Mouse (Mus musculus): ENCODE measurements at regions not wholly inside any gene's neighbourhood (a gene's known extent, or its start where the extent isn't known, plus 50 kb on each side); places are given as distances from the start of the nearest gene placed in this dataset.

- TF ChIP-seq CTCF (conservative IDR thresholded peaks at IDR 0.05; ENCODE audit: low read length) = no peak
- TF ChIP-seq NANOG (IDR thresholded peaks at IDR 0.05; ENCODE audit: borderline replicate concordance, low read length) = no peak
- TF ChIP-seq POU5F1 (IDR thresholded peaks at IDR 0.05; ENCODE audit: borderline replicate concordance, low read length) = no peak
These were observed 790.5 kb downstream of the Diaph3 start for GRCm38 (mm10) chr14:86350526-86350925.

All from E14TG2a.4 (cell line).